Comparison of ENCODE assay signal across 11 mouse cellular contexts in the genomic region with DNA sequence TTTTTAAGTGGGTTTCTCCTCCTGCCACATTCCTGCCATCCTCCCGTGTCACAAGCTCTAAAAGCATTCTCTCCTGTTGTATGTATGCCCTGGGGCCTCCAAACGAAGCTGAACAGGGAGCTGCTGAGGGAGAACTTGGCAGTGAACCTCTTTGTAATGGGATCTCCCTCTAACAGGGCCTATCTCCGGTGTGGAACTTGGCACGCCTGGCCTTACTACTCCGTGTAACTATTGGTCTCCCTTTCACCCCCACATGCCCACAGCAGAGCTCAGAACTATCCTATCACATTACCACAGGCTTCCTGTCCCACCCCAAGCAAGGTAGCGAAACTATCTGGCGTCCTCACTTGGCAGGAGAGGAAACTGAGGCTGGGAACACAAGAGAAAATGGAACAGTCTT. TPM values are rescaled to one million over a fixed set of nuclear protein-coding genes. Genes with fewer than 3 reads are reported as not detected.
A peak's percentile ranks its signal among the peaks of the same experiment; 100 is the strongest.
DNase-seq lines count a peak whose midpoint lies in the region; ATAC-seq and TF ChIP-seq lines count a peak whose summit lies in the region.
"Had no signal": no experiment of that assay in that cellular context is flagged by ENCODE, and none has a peak within 500 bp of the region (broad histone marks: within the 10 kb centered on the region; RNA-seq: fewer than 3 reads in every experiment).

No protein-coding gene starts in this region.

- no peak overlapping the region for H3K4me2 ChIP-seq in heart, embryonic 12.5 days
- H3K4me2 ChIP-seq in liver, embryonic 14.5 days (ENCODE audit: low read depth) = peak overlapping the region; percentile 50
- H3K4me2 ChIP-seq: hindbrain, embryonic 15.5 days; midbrain, embryonic 12.5 days had no signal

- no peak for TF ChIP-seq CTCF in liver, embryonic 14.5 days (IDR thresholded peaks at IDR 0.05; ENCODE audit: low read depth)

- ATAC-seq in heart, embryonic 12.5 days (ENCODE audit: insufficient number of reproducible peaks, low FRiP score) = 0 out of 2 replicates have a peak, but pooled peaks have one; percentile 58
- peak; percentile 44 for ATAC-seq in activated CD4-positive, CD25-positive, alpha-beta regulatory T cell, adult 4 months
- ATAC-seq in hematopoietic stem cell, adult 5-6 weeks (replicated peaks in 1 of 2; ENCODE audit: insufficient read depth in 1 of 2, low FRiP score in 2 of 2, low TSS enrichment in 1 of 2, low read depth in 1 of 2, poor library complexity in 2 of 2, severe bottlenecking in 2 of 2) = peak; percentile 56 to 69; a peak in 3 of 4 replicates
- ATAC-seq in liver, embryonic 14.5 days (ENCODE audit: insufficient read depth) = peak; percentile 84

- no peak for DNase-seq in heart, postnatal 36 days
- DNase-seq in liver, embryonic 14.5 days (ENCODE audit: low read depth in 3 of 3, low spot score in 3 of 3) = peak in 1 of 3 experiments; percentile 53
- no peak for DNase-seq in frontal cortex, adult 2 months (ENCODE audit: extremely low spot score in 1 of 2, low spot score in 1 of 2)
- no peak for DNase-seq in layer of hippocampus, adult 11-12 months (ENCODE audit: low spot score)
- no peak for DNase-seq in yolk sac, embryonic 10.5 days (ENCODE audit: low spot score)

- no peak overlapping the region for H3K4me3 ChIP-seq in heart, embryonic 12.5 days
- peak overlapping the region in 1 of 2 experiments; percentile 3; a peak in 1 of 4 replicates for H3K4me3 ChIP-seq in liver, embryonic 14.5 days (ENCODE audit: insufficient read depth in 1 of 2, low read depth in 2 of 2, low read length in 2 of 2)
- H3K4me3 ChIP-seq: hindbrain, embryonic 15.5 days; midbrain, embryonic 12.5 days had no signal

- WGBS in heart, embryonic 12.5 days = 46% methylated on average over 7 of the region's 7 CpGs
- 13% methylated on average over 7 of the region's 7 CpGs for WGBS in liver, embryonic 14.5 days (ENCODE audit: insufficient replicate concordance)

- H3K9ac ChIP-seq in heart, embryonic 12.5 days = no peak overlapping the region
- H3K9ac ChIP-seq in liver, embryonic 14.5 days (replicated peaks) = peak overlapping the region; percentile 48
- H3K9ac ChIP-seq: hindbrain, embryonic 15.5 days; midbrain, embryonic 12.5 days had no signal

- no peaks in the 10 kb centered on the region for H3K36me3 ChIP-seq in heart, embryonic 12.5 days
- H3K36me3 ChIP-seq in liver, embryonic 14.5 days (replicated peaks; ENCODE audit: control insufficient read depth, insufficient read depth, low read depth) = no peaks in the 10 kb centered on the region
- H3K36me3 ChIP-seq: G1E; hindbrain, embryonic 15.5 days; midbrain, embryonic 12.5 days had no signal

- H3K4me1 ChIP-seq in heart, embryonic 12.5 days (replicated peaks) = peaks cover 33% of the 10 kb centered on the region
- peaks cover 50 to 59% of the 10 kb centered on the region in 2 experiments for H3K4me1 ChIP-seq in liver, embryonic 14.5 days (replicated peaks; ENCODE audit: control insufficient read depth in 2 of 2, insufficient read depth in 2 of 2, low read length in 1 of 2)
- H3K4me1 ChIP-seq: midbrain, embryonic 12.5 days had no signal

- H3K27ac ChIP-seq in heart, embryonic 12.5 days (ENCODE audit: poor library complexity, severe bottlenecking) = no peak overlapping the region
- H3K27ac ChIP-seq in liver, embryonic 14.5 days = peak overlapping the region; percentile 82
- H3K27ac ChIP-seq: hindbrain, embryonic 15.5 days; midbrain, embryonic 12.5 days had no signal

- H3K9me3 ChIP-seq in heart, embryonic 12.5 days (replicated peaks) = no peaks in the 10 kb centered on the region
- H3K9me3 ChIP-seq in liver, embryonic 14.5 days (ENCODE audit: control insufficient read depth, low read length) = no peaks in the 10 kb centered on the region
- H3K9me3 ChIP-seq: G1E; hindbrain, embryonic 15.5 days; midbrain, embryonic 12.5 days had no signal

- TF ChIP-seq EP300 in liver, embryonic 14.5 days (IDR thresholded peaks at IDR 0.05; ENCODE audit: low read depth) = peak; percentile 70

- no peaks in the 10 kb centered on the region for H3K27me3 ChIP-seq in heart, embryonic 12.5 days (replicated peaks)
- no peaks in the 10 kb centered on the region for H3K27me3 ChIP-seq in liver, embryonic 14.5 days (ENCODE audit: control insufficient read depth, insufficient read depth, low read length)
- H3K27me3 ChIP-seq: hindbrain, embryonic 15.5 days; midbrain, embryonic 12.5 days had no signal

- intact Hi-C loops in heart, postnatal 36 days (cut with DNase I) = no loop called here

RNA-seq across cellular contexts. Expression of a gene that starts 14.4 kb away (rescaled TPM):
- polyA plus RNA-seq in heart, embryonic 12.5 days (2016; fragmentation: Nextera tagmentation; extraction: Ambion mirVana) = 1.6 and 2.0 TPM in 2 replicates
- total RNA-seq in heart, postnatal 36 days (2021) = 10 to 100 TPM in 1 of 2 experiments, 1 to 10 TPM in 1; 8.3 to 10.5 TPM
- polyA plus RNA-seq in activated CD4-positive, CD25-positive, alpha-beta regulatory T cell, adult 4 months (2017; shearing (Covaris generic)) = 1 to 10 TPM; 4.4 to 5.1 TPM
- total RNA-seq in hematopoietic stem cell, adult 5-6 weeks (2017) = 31.8 and 42.3 TPM in 2 replicates
- polyA plus RNA-seq in liver, embryonic 14.5 days (2012; rRNA removed) = 2.1 and 2.6 TPM in 2 replicates
- polyA plus RNA-seq in liver, embryonic 14.5 days (2014; fragmentation: Nextera tagmentation; extraction: Ambion mirVana) = 2.7 and 2.8 TPM in 2 replicates
- 32.7 and 37.2 TPM in 2 replicates for polyA plus RNA-seq in frontal cortex, adult 2 months (2012; rRNA removed)
